Mouse (Mus musculus): ENCODE measurements around the gene Kif13a. TPM values are rescaled to one million over a fixed set of nuclear protein-coding genes. Genes with fewer than 3 reads are reported as not detected.

The Kif13a gene
- total and polyA plus RNA-seq, 3 experiments, result 1.2 to 1.7 TPM; not detected in 1

DNA sequence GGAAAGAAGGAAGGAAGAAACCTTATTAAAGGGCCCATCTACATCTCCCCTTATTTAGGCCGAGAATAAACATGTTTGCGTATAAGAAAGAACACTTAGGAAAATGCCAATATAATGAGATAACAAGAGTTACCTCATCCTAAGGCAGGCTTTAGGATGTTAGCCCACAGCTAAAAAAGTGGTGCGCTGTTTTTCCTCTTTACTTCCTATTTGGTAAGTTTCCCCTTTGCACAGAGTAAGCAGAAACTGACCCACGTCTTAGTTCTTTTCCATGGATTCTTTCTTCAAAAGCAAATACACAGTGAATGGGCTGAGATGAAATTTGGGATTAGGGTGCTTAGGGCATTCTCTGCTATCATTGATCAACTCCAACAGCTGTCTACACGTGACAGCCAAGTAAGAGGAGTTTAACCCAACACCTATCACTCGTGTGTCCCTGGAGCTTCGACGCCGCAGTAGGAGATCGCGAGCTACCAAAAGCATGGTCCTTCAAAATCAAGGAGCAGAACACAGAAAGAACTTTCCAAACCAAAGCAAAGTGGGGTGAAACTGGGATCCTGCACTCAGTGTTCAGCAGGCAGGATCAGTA is 194.4 kb downstream of the Kif13a start (continued):
- no peak for TF ChIP-seq KAT2A (conservative IDR thresholded peaks at IDR 0.05; ENCODE audit: low read depth, low read length)
- TF ChIP-seq UBTF (IDR thresholded peaks at IDR 0.05; ENCODE audit: borderline replicate concordance, insufficient read depth, low read depth, low read length), result no peak

- no peak overlapping the region for H3K4me3 ChIP-seq (ENCODE audit: control insufficient read depth in 1 of 2, insufficient read depth in 1 of 2, low read depth in 2 of 2, low read length in 2 of 2)
- H3K27ac ChIP-seq (ENCODE audit: control insufficient read depth, low read depth, low read length), result no peak overlapping the region
- H3K79me2 ChIP-seq (ENCODE audit: control insufficient read depth, insufficient read depth, low read length, poor library complexity), result peaks cover 25% of the 10 kb centered on the region
- H3K4me1 ChIP-seq (ENCODE audit: control insufficient read depth in 1 of 2, insufficient read depth in 2 of 2, low read length in 2 of 2), result peaks cover 1 to 2% of the 10 kb centered on the region in 2 experiments; a peak in 2 of 4 replicates
- H3K9ac ChIP-seq (ENCODE audit: control insufficient read depth, low read depth, low read length, poor library complexity, severe bottlenecking), result no peak overlapping the region
- no peaks in the 10 kb centered on the region for H3K9me3 ChIP-seq (replicated peaks; ENCODE audit: insufficient read depth, low read length)
- H3K27me3 ChIP-seq (ENCODE audit: control insufficient read depth in 1 of 2, insufficient read depth in 2 of 2, low read length in 2 of 2), result no peaks in the 10 kb centered on the region
- H3K36me3 ChIP-seq (ENCODE audit: control insufficient read depth in 1 of 2, insufficient read depth in 2 of 2, low read length in 2 of 2), result peaks cover 0 to 9% of the 10 kb centered on the region in 2 experiments; a peak in 3 of 4 replicates
- TF ChIP-seq ELF1 (IDR thresholded peaks at IDR 0.05; ENCODE audit: low read depth, low read length) (no peak), ZMIZ1 (IDR thresholded peaks at IDR 0.05; ENCODE audit: low read depth, low read length) (no peak), ZNF384 (IDR thresholded peaks at IDR 0.05; ENCODE audit: low read depth, low read length) (peak; percentile 53), CHD1 (IDR thresholded peaks at IDR 0.05; ENCODE audit: low read depth, low read length) (no peak)
- DNase-seq (ENCODE audit: low read depth, low spot score), result no peak
Measured at GRCm38 (mm10) chr13:46729998-46730397, 199.7 kb downstream of the Kif13a start.

GRCm38 (mm10) chr13:46728411-46728810 is 201.3 kb downstream of the Kif13a start:
- no peaks in the 10 kb centered on the region for H3K27me3 ChIP-seq (ENCODE audit: control insufficient read depth in 1 of 2, insufficient read depth in 2 of 2, low read length in 2 of 2)
- peaks cover 6 to 10% of the 10 kb centered on the region in 2 experiments; a peak in 3 of 4 replicates for H3K4me1 ChIP-seq (ENCODE audit: control insufficient read depth in 1 of 2, insufficient read depth in 2 of 2, low read length in 2 of 2)
- peak; percentile 60 for DNase-seq (ENCODE audit: low read depth, low spot score)
- H3K79me2 ChIP-seq (ENCODE audit: control insufficient read depth, insufficient read depth, low read length, poor library complexity), result peaks cover 34% of the 10 kb centered on the region
- H3K36me3 ChIP-seq (ENCODE audit: control insufficient read depth in 1 of 2, insufficient read depth in 2 of 2, low read length in 2 of 2), result peaks cover 4 to 16% of the 10 kb centered on the region in 2 experiments; a peak in 3 of 4 replicates
- peak overlapping the region; percentile 55 to 59 for H3K4me3 ChIP-seq (ENCODE audit: control insufficient read depth in 1 of 2, insufficient read depth in 1 of 2, low read depth in 2 of 2, low read length in 2 of 2)
- TF ChIP-seq ELF1 (IDR thresholded peaks at IDR 0.05; ENCODE audit: low read depth, low read length) (no peak), MXI1 (IDR thresholded peaks at IDR 0.05; ENCODE audit: low read depth, low read length) (peak; percentile 8; the same call in 1 of the 2 replicates), MEF2A (IDR thresholded peaks at IDR 0.05; ENCODE audit: extremely low read depth, insufficient replicate concordance, low read depth, low read length, poor library complexity, severe bottlenecking) (no peak), JUND (IDR thresholded peaks at IDR 0.05; ENCODE audit: low read depth, low read length) (0 out of 2 replicates have a peak, but pooled peaks have one; percentile 38), MAFK (IDR thresholded peaks at IDR 0.05; ENCODE audit: borderline replicate concordance, low read depth, low read length) (no peak)
- H3K9me3 ChIP-seq (replicated peaks; ENCODE audit: insufficient read depth, low read length), result no peaks in the 10 kb centered on the region
- peak overlapping the region; percentile 90 for H3K27ac ChIP-seq (ENCODE audit: control insufficient read depth, low read depth, low read length)
- peak overlapping the region; percentile 89 for H3K9ac ChIP-seq (ENCODE audit: control insufficient read depth, low read depth, low read length, poor library complexity, severe bottlenecking)

Measured in MEL (cell line).